Mouse (Mus musculus) ZHBTc4 (cell line): ENCODE measurements at regions not wholly inside any gene's neighbourhood (a gene's known extent, or its start where the extent isn't known, plus 50 kb on each side); places are given as distances from the start of the nearest gene placed in this dataset.

ENCODE experiments used
- DNase-seq: peaks from one replicate; pipeline ENCODE4 v3.0.0-alpha.2; 2011; ENCODE audit warnings: low read depth, low spot score

GRCm38 (mm10) chr10:15046285-15046684 is 328.3 kb upstream of the Gje1 start:
- no peak for DNase-seq

DNA sequence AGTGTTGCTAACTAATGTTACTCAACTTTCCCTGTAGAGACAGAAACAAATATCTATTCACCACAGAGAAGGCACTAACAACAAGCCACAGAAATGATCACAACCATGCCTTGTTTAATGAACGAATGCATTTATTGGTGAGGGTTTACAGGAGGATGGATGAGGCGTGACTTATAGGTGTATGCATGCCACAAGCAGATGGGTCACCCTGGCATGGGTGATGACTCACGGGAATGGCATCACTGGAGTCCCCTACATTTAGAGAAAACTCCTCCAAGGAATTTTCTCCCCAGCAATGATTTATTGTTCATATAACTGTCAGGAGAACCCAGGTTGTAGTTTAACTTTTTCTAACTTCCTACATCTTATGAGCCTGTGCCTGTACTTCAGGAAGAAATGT is 319.6 kb upstream of the Gje1 start:
- no peak for DNase-seq

- DNase-seq, result no peak
Observed at GRCm38 (mm10) chr10:15031517-15031916, 313.5 kb upstream of the Gje1 start.

DNA sequence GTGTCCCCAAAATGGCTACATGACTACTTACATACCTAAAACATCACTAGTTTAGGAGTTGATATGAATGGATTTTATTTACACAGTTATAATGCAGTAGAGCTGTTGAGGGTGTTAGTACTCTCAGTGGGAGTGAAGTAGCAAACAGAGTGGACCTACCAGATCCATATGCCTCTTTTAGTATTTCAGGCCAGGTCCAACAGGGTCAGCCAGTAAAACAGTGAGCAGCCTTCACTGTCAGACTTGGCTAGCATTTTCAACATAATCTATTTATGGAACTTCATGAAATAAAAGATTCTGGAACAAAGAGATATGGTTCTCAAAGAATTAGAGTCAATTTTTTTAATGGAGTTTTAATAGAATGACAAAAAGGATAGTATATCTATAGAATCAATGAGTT is 311.1 kb upstream of the Gje1 start:
- DNase-seq, result no peak

DNA sequence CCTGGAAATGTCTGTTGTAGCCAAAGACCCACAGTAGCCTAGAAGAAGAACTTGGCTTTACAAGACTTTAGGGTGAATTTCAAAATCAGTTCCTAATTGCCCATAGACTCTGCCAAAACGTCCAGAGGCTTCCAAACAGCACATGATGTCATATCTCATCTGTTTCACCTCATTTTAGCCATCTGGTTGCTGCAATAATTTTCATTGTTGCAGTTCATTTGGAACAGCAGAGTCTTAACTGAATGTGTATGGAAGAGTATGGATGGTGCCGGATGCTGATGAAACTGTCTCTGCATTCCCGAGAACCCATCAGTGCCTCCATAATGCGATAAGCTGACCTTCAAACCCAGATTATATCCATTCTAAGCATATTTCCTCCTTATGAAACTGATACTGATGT is 295.9 kb upstream of the Gje1 start:
- DNase-seq, result no peak

- DNase-seq, result no peak
Observed at GRCm38 (mm10) chr10:14996374-14996773, 278.4 kb upstream of the Gje1 start.

- no peak for DNase-seq
Observed at GRCm38 (mm10) chr10:14989601-14990140, 271.7 kb upstream of the Gje1 start.

DNA sequence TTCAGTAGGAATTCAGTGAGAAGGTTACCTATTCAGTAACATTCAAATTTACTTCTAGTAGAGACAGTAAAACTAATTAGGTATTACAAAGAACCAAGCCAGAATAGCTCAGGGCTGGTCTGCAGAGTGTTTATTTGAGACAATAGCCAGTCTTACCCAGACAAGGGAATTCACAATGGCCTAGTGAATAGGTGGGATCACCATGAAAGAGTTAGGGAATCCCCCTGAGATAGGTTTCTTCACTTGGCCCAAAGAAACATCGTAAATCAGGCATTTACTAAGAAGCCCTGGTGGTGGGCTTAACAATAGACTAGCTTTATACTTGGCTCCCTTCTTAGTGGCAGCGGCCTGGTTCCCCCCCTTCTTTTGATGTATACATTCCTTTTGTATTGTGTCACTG is 268.6 kb upstream of the Gje1 start:
- DNase-seq, result peak; percentile 82

DNA sequence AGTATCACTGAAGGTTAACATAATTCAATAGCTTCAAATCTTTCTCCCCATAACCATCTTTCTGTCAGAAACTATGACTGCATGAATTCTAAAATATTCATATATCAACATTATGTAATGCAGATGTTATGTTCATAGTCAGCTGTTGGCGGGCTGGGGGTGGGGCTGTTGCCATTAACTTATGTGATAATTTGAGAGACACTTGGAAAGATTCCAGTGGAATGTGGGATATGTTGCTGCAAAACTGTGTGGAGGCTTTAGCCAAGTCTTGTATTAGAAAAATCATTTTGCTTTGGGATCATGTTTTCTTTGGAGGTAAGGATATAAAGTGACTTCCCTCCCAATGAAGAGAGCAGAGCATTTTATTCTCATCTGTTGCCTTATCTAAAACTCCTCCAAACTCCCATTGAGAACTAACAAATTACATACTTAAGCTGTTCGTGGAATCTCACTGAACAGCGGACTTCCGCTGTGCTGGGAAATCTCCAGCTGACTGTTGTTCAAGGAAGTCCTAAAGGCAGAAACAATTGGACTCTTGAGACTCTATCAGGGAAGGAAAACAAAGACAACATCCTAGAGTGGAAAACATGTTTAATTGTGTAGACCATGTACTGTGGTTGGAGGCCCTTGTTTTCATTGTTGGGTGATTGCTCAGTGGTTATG is 260.2 kb upstream of the Gje1 start:
- DNase-seq, result no peak

- no peak for DNase-seq
Observed at GRCm38 (mm10) chr10:14977268-14978000, 259.4 kb upstream of the Gje1 start.

DNA sequence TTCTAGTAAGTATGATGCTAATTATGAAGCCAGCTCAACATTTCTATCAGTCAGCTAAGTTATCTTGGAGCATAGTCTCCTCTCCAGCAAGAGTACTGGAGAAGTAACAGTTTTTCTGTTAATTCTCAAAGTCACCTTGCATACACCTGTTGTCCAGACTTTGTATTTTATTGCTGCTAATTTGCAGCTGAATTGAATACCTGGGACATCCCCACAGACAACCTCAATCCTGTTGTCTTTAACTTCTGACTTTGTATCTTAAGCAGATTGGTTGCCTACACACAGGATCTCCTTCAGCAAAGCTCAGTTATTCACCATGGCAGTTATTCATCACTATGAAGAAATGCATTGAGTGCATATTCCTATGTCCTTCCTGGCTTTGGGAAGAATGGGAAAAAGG is 251.7 kb upstream of the Gje1 start:
- DNase-seq, result peak; percentile 44

GRCm38 (mm10) chr10:14967645-14968044 is 249.6 kb upstream of the Gje1 start:
- DNase-seq, result peak; percentile 51

GRCm38 (mm10) chr10:14966771-14967170 is 248.8 kb upstream of the Gje1 start:
- DNase-seq, result peak; percentile 71

GRCm38 (mm10) chr10:14952899-14953478 is 235.0 kb upstream of the Gje1 start:
- DNase-seq, result no peak

GRCm38 (mm10) chr10:14941875-14942274 is 223.9 kb upstream of the Gje1 start:
- DNase-seq, result no peak
